Mouse (Mus musculus) midbrain, embryonic 11.5 days (tissue): ENCODE data around the gene Brsk1. TPM values are rescaled to one million over a fixed set of nuclear protein-coding genes. Genes with fewer than 3 reads are reported as not detected.

ENCODE experiments used
- polyA plus RNA-seq: library from polyadenylated mRNA; unstranded; fragments of >200 nt; fragmentation: Nextera tagmentation; extraction: Ambion mirVana; gene quantifications from 2 replicates; pipeline ENCODE4 v1.2.1, GENCODE M21; 2014

Gene Brsk1
- polyA plus RNA-seq, 1 experiment from 2014 or later, result 3.2 TPM

Other genes with a start within 250 kb of the Brsk1 start
- gene Rdh13, start 245.0 kb upstream of the Brsk1 start, polyA plus RNA-seq, result 30.6 and 30.9 TPM in 2 replicates
- 3.1 and 3.8 TPM in 2 replicates for gene Eps8l1, start 229.9 kb upstream of the Brsk1 start, polyA plus RNA-seq
- 28.4 and 32.7 TPM in 2 replicates for gene Ppp1r12c, start 188.9 kb upstream of the Brsk1 start, polyA plus RNA-seq
- gene Tnnt1, start 174.2 kb upstream of the Brsk1 start, polyA plus RNA-seq, result 6.6 and 8.1 TPM in 2 replicates
- gene Tnni3, start 166.4 kb upstream of the Brsk1 start, polyA plus RNA-seq, result 0.97 and 1.7 TPM in 2 replicates
- 0.85 and 1.1 TPM in 2 replicates for gene Dnaaf3, start 158.2 kb upstream of the Brsk1 start, polyA plus RNA-seq
- gene Syt5, start 143.1 kb upstream of the Brsk1 start, polyA plus RNA-seq, result 10.4 and 10.5 TPM in 2 replicates
- not detected in 2 replicates for gene Ptprh, start 86.6 kb upstream of the Brsk1 start, polyA plus RNA-seq
- 2.4 and 3.6 TPM in 2 replicates for gene Tmem86b, start 59.2 kb upstream of the Brsk1 start, polyA plus RNA-seq
- gene Ppp6r1, start 31.6 kb upstream of the Brsk1 start, polyA plus RNA-seq, result 4.4 and 6.1 TPM in 2 replicates
- 111 and 113 TPM in 2 replicates for gene Hspbp1, start 5.5 kb upstream of the Brsk1 start, polyA plus RNA-seq
- not detected in 2 replicates for gene Tmem150b, start 34.6 kb downstream of the Brsk1 start, polyA plus RNA-seq
- 65.4 and 71.5 TPM in 2 replicates for gene Kmt5c, start 49.5 kb downstream of the Brsk1 start, polyA plus RNA-seq
- 34.5 and 36.6 TPM in 2 replicates for gene Cox6b2, start 62.5 kb downstream of the Brsk1 start, polyA plus RNA-seq
- not detected in 2 replicates for gene Fam71e2, start 80.7 kb downstream of the Brsk1 start, polyA plus RNA-seq
- 0.07 TPM in 1 of 2 replicates, not detected in the other for gene Il11, start 92.3 kb downstream of the Brsk1 start, polyA plus RNA-seq
- not detected in 2 replicates for gene Tmem190, start 92.3 kb downstream of the Brsk1 start, polyA plus RNA-seq
- gene Tmem238, start 99.1 kb downstream of the Brsk1 start, polyA plus RNA-seq, result 1.3 and 1.4 TPM in 2 replicates
- 203 and 211 TPM in 2 replicates for gene Rpl28, start 102.3 kb downstream of the Brsk1 start, polyA plus RNA-seq
- 392 and 412 TPM in 2 replicates for gene Ube2s, start 122.0 kb downstream of the Brsk1 start, polyA plus RNA-seq
- gene Shisa7, start 154.1 kb downstream of the Brsk1 start, polyA plus RNA-seq, result 1.9 and 2.4 TPM in 2 replicates
- 2.6 and 4.6 TPM in 2 replicates for gene Isoc2b, start 179.7 kb downstream of the Brsk1 start, polyA plus RNA-seq
- 0.63 and 0.78 TPM in 2 replicates for gene Isoc2a, start 186.5 kb downstream of the Brsk1 start, polyA plus RNA-seq
- gene Gm36210, start 215.9 kb downstream of the Brsk1 start, polyA plus RNA-seq, result 0.12 TPM in 1 of 2 replicates, not detected in the other
- 3.5 and 3.8 TPM in 2 replicates for gene Zfp628, start 224.6 kb downstream of the Brsk1 start, polyA plus RNA-seq
- 8.0 and 10.4 TPM in 2 replicates for gene Nat14, start 231.4 kb downstream of the Brsk1 start, polyA plus RNA-seq
- gene Ssc5d, start 235.2 kb downstream of the Brsk1 start, polyA plus RNA-seq, result 1.0 and 1.6 TPM in 2 replicates